Mouse (Mus musculus): Measurements from ENCODE around the gene Sh2d7. TPM values are rescaled to one million over a fixed set of nuclear protein-coding genes. Genes with fewer than 3 reads are reported as not detected.
A peak's percentile ranks its signal among the peaks of the same experiment; 100 is the strongest.
"Not testable (repeated sequence)": the region's sequence is repeated elsewhere in the genome, so short reads cannot be mapped to it uniquely, and the experiment has no call there.

The Sh2d7 gene
- polyA plus RNA-seq, 1 experiment, result 0.01 TPM

GRCm38 (mm10) chr9:54586199-54587061 lies 47.6 kb downstream of the Sh2d7 start, which contains the start of gene Idh3a:
Gene Idh3a, plus strand, starts transcription at chr9:54586334.
- H3K79me3 ChIP-seq (ENCODE audit: low read depth), result peaks cover 43% of the 10 kb centered on the region
- peak within 1 kb of the TSS; percentile 95 for H3K4me3 ChIP-seq (ENCODE audit: insufficient read depth, poor library complexity, severe bottlenecking)
- H3ac ChIP-seq (ENCODE audit: control insufficient read depth, insufficient read length, low read depth), result peak within 1 kb of the TSS; percentile 100
- H3K36me3 ChIP-seq (ENCODE audit: control insufficient read depth, insufficient read depth), result peaks cover 15% of the 10 kb centered on the region
- no peaks in the 10 kb centered on the region for H3K27me3 ChIP-seq (ENCODE audit: control insufficient read depth, insufficient read depth, insufficient read length)
- H3K79me2 ChIP-seq (ENCODE audit: control insufficient read depth, insufficient read depth), result peaks cover 44% of the 10 kb centered on the region
- TF ChIP-seq USF1 (IDR thresholded peaks at IDR 0.05; ENCODE audit: low read depth) (peak; percentile 25), FOSL1 (IDR thresholded peaks at IDR 0.05; ENCODE audit: insufficient read depth, low read length, poor library complexity, severe bottlenecking) (no peak)

- peaks cover 44% of the 10 kb centered on the region for H3K79me2 ChIP-seq (ENCODE audit: control insufficient read depth, insufficient read depth)
- TF ChIP-seq MAX (IDR thresholded peaks at IDR 0.05) (no peak), CEBPB (IDR thresholded peaks at IDR 0.05; ENCODE audit: low read depth) (no peak), MYOD1 (IDR thresholded peaks at IDR 0.05; ENCODE audit: control insufficient read depth, insufficient read length, low read depth) (no peak), CTCF (IDR thresholded peaks at IDR 0.05; ENCODE audit: control insufficient read depth, insufficient read depth, insufficient read length) (no peak), MYOG (IDR thresholded peaks at IDR 0.05; ENCODE audit: control insufficient read depth, extremely low read depth, insufficient read length) (no peak), FOSL1 (IDR thresholded peaks at IDR 0.05; ENCODE audit: insufficient read depth, low read length, poor library complexity, severe bottlenecking) (no peak), USF1 (IDR thresholded peaks at IDR 0.05; ENCODE audit: low read depth) (no peak)
- peaks cover 43% of the 10 kb centered on the region for H3K79me3 ChIP-seq (ENCODE audit: low read depth)
- H3K4me3 ChIP-seq (ENCODE audit: insufficient read depth, poor library complexity, severe bottlenecking), result no peak overlapping the region
- H3ac ChIP-seq (ENCODE audit: control insufficient read depth, insufficient read length, low read depth), result no peak overlapping the region
- H3K36me3 ChIP-seq (ENCODE audit: control insufficient read depth, insufficient read depth), result peaks cover 29% of the 10 kb centered on the region
- no peaks in the 10 kb centered on the region for H3K27me3 ChIP-seq (ENCODE audit: control insufficient read depth, insufficient read depth, insufficient read length)
Measured at GRCm38 (mm10) chr9:54587863-54588262, 49.1 kb downstream of the Sh2d7 start.

- not testable (repeated sequence) for H3K27me3 ChIP-seq (ENCODE audit: control insufficient read depth, insufficient read depth, insufficient read length); H3K4me3 ChIP-seq (ENCODE audit: insufficient read depth, poor library complexity, severe bottlenecking); H3ac ChIP-seq (ENCODE audit: control insufficient read depth, insufficient read length, low read depth)
- peaks cover 86% of the 10 kb centered on the region for H3K36me3 ChIP-seq (ENCODE audit: control insufficient read depth, insufficient read depth)
- peaks cover 21% of the 10 kb centered on the region for H3K79me2 ChIP-seq (ENCODE audit: control insufficient read depth, insufficient read depth)
- H3K79me3 ChIP-seq (ENCODE audit: low read depth), result peaks cover 20% of the 10 kb centered on the region
Measured at GRCm38 (mm10) chr9:54593652-54594051, 54.9 kb downstream of the Sh2d7 start.

Other genes starting within 250 kb of the Sh2d7 start
- gene Dmxl2, start 37.4 kb upstream of the Sh2d7 start, polyA plus RNA-seq (2012; fragmentation: generic; extraction: Trizol), result 0.25 TPM
- gene Cib2, start 21.2 kb downstream of the Sh2d7 start, polyA plus RNA-seq (2012; fragmentation: generic; extraction: Trizol), result 1.9 TPM
- gene Idh3a, start 47.4 kb downstream of the Sh2d7 start, polyA plus RNA-seq (2012; fragmentation: generic; extraction: Trizol), result 84.4 TPM
- 36.6 TPM for gene Acsbg1, start 122.9 kb downstream of the Sh2d7 start, polyA plus RNA-seq (2012; fragmentation: generic; extraction: Trizol)
- 7.1 TPM for gene Dnaja4, start 159.9 kb downstream of the Sh2d7 start, polyA plus RNA-seq (2012; fragmentation: generic; extraction: Trizol)
- gene Wdr61, start 195.5 kb downstream of the Sh2d7 start, polyA plus RNA-seq (2012; fragmentation: generic; extraction: Trizol), result 55.9 TPM
- not detected for gene Crabp1, start 225.8 kb downstream of the Sh2d7 start, polyA plus RNA-seq (2012; fragmentation: generic; extraction: Trizol)

Measured in C2C12 (cell line).